Mouse (Mus musculus): Measurements from ENCODE around the gene Adcy1. TPM values are rescaled to one million over a fixed set of nuclear protein-coding genes. Genes with fewer than 3 reads are reported as not detected.

The Adcy1 gene
- polyA plus RNA-seq (2014; fragmentation: Illumina TruSeq; extraction: RNeasy Lipid Tissue Mini Kit (QIAGEN cat#74804); ENCODE audit: low replicate concordance) = 0.33 TPM

GRCm38 (mm10) chr11:7063001-7063584 is at the start of gene Adcy1:
Gene Adcy1, plus strand, starts transcription at chr11:7063489.

DNA sequence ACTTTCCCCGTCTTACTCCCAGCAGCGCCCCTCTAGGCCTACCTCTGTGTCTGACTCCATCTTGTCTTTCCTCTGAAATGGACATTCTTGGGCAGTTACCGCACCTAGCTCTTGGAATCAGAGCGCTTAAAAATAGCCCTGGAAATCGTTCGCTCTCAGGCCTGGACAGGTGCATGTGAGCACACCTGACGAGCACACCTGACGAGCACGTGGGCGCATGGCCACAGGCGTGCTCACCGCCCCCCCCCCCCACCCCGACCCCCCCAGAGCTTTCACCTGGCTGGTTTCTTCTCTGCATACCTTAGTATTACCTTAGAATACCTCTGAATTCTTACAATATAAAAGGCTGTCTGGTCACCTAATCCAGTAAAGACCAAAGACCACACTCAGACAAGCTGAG is 125.2 kb downstream of the Adcy1 start, which contains the start of gene Gm11985:
Gene Gm11985, minus strand, starts transcription at position 101 of the 400 bp plus-strand sequence.

DNA sequence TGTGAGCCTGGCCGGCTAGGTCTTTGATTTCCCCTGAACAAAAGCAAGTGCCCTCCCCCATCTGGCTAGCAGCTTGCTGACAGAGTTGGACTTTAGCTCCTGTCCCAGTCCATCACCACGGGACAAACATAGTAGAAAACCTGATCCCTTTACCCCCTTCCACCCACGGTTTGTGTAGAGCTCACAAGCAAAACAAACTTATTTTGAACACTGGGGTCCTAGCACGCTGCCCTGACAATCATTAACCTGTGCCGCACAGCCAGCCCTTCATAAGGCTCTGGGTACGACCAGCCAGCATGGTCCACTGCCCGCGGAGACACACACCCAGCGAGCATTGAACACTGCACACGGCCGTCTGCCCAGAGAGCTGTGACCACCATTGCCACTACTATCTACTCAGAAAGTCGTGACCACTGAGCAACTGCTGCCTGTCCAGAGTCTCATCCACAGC is 134.2 kb downstream of the Adcy1 start, which contains the start of gene Igfbp1:
Gene Igfbp1, plus strand, starts transcription at position 292 of the 451 bp plus-strand sequence.

DNA sequence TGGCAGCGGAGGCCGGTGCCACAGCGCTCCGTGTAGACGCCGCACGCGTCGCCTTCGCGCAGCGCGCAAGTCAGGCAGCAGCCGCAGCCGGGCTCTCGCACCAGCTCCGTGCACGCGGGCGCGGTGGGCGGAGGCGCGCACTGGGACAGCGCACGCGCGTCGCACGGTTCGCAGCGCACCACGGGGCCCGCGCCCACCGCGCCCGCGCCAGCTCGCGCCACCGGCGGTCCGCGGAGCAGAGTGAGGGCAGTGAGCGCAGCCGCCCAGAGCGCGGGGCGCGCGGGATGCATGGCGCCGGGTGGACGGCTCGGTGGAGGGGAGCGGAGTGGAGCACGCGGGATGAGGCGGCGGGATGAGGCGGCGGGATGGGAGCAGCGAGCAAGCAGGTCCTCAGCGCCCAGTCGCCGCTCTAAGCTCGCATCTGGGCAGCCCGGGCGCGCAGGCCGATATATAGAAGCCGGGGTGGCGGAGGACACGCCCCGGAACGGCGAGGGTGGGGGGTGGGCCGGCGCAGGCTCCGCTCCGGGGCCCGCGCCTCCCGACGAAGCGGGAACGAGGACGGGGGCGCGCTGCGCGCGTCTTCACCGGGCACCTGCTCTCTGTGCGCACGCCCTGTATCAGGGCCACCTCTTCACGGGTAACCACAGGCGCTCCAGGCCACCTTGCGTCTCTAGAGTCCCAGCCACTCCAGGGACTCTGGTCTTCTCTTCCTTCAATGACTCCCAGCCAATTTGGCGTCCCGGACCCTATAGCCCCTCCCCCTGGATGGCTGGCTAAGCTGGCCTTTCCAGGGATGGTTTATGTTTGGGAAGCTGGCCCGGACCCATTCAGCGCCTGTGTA is 150.4 kb downstream of the Adcy1 start, which contains the start of gene Igfbp3:
Gene Igfbp3, minus strand, starts transcription at position 423 of the 841 bp plus-strand sequence.

Other genes with a start within 250 kb of the Adcy1 start
- not detected for gene Gm11983, start 225.8 kb upstream of the Adcy1 start, polyA plus RNA-seq (2014; fragmentation: Illumina TruSeq; extraction: RNeasy Lipid Tissue Mini Kit (QIAGEN cat#74804); ENCODE audit: low replicate concordance)
- not detected for gene Gm11985, start 125.1 kb downstream of the Adcy1 start, polyA plus RNA-seq (2014; fragmentation: Illumina TruSeq; extraction: RNeasy Lipid Tissue Mini Kit (QIAGEN cat#74804); ENCODE audit: low replicate concordance)
- gene Igfbp1, start 134.3 kb downstream of the Adcy1 start, polyA plus RNA-seq (2014; fragmentation: Illumina TruSeq; extraction: RNeasy Lipid Tissue Mini Kit (QIAGEN cat#74804); ENCODE audit: low replicate concordance) = not detected
- gene Igfbp3, start 150.4 kb downstream of the Adcy1 start, polyA plus RNA-seq (2014; fragmentation: Illumina TruSeq; extraction: RNeasy Lipid Tissue Mini Kit (QIAGEN cat#74804); ENCODE audit: low replicate concordance) = 79.4 TPM

All from small intestine, adult 10 weeks (tissue).